10 mouse cellular contexts compared by ENCODE assay signal in genomic region chr7:131182685-131183084, GRCm38 (mm10). TPM values are rescaled to one million over a fixed set of nuclear protein-coding genes. Genes with fewer than 3 reads are reported as not detected.
DNase-seq lines count a peak whose midpoint lies in the region; ATAC-seq and TF ChIP-seq lines count a peak whose summit lies in the region.
"Had no signal": no experiment of that assay in that cellular context is flagged by ENCODE, and none has a peak within 500 bp of the region (broad histone marks: within the 10 kb centered on the region; RNA-seq: fewer than 3 reads in every experiment).

No protein-coding gene starts in this region.

- H3K27me3 ChIP-seq in intestine, postnatal 0 days (replicated peaks; ENCODE audit: control insufficient read depth, insufficient read depth, low read length) = no peaks in the 10 kb centered on the region
- H3K27me3 ChIP-seq in intestine, embryonic 15.5 days (replicated peaks) = no peaks in the 10 kb centered on the region
- no peaks in the 10 kb centered on the region for H3K27me3 ChIP-seq in liver, postnatal 0 days (ENCODE audit: insufficient read depth, low read length)
- H3K27me3 ChIP-seq in splenic B cell, adult 2 months (ENCODE audit: control insufficient read depth, insufficient read depth, low read length, poor library complexity, severe bottlenecking) = no peaks in the 10 kb centered on the region
- H3K27me3 ChIP-seq: limb, embryonic 13.5 days had no signal

- TF ChIP-seq CTCF in intestine, postnatal 0 days (IDR thresholded peaks at IDR 0.05; ENCODE audit: low read depth) = peak; percentile 77
- peak; percentile 75 for TF ChIP-seq CTCF in liver, postnatal 0 days (IDR thresholded peaks at IDR 0.05; ENCODE audit: low read depth)

- H3K27ac ChIP-seq in intestine, postnatal 0 days (ENCODE audit: low read depth, low read length) = no peak overlapping the region
- H3K27ac ChIP-seq in intestine, embryonic 15.5 days = no peak overlapping the region
- H3K27ac ChIP-seq in liver, postnatal 0 days (ENCODE audit: low read depth) = no peak overlapping the region
- H3K27ac ChIP-seq: limb, embryonic 13.5 days had no signal

- no peak for ATAC-seq in intestine, postnatal 0 days
- no peak for ATAC-seq in intestine, embryonic 15.5 days
- ATAC-seq in liver, postnatal 0 days = no peak

- no peaks in the 10 kb centered on the region for H3K9me3 ChIP-seq in intestine, postnatal 0 days (ENCODE audit: control insufficient read depth)
- no peaks in the 10 kb centered on the region for H3K9me3 ChIP-seq in intestine, embryonic 15.5 days
- H3K9me3 ChIP-seq in liver, postnatal 0 days (ENCODE audit: low read length) = no peaks in the 10 kb centered on the region
- H3K9me3 ChIP-seq: limb, embryonic 13.5 days had no signal

- DNase-seq in B cell, adult 2 months = peak; percentile 12
- DNase-seq in ES-CJ7 (ENCODE audit: low read depth, low spot score) = peak; percentile 65
- peak; percentile 54 for DNase-seq in embryo, embryonic 11 days
- peak; percentile 71 for DNase-seq in liver, postnatal 0 days
- peak; percentile 11 for DNase-seq in splenic B cell, adult 2 months (ENCODE audit: low read depth, low spot score)
- no peak for DNase-seq in Muller cell, postnatal 12 days (ENCODE audit: inconsistent ontology term)

- TF ChIP-seq EP300 in liver, postnatal 0 days (IDR thresholded peaks at IDR 0.05; ENCODE audit: low read depth) = no peak

- H3K4me3 ChIP-seq in intestine, postnatal 0 days (ENCODE audit: low read depth, low read length) = no peak overlapping the region
- H3K4me3 ChIP-seq in intestine, embryonic 15.5 days (replicated peaks) = no peak overlapping the region
- no peak overlapping the region for H3K4me3 ChIP-seq in liver, postnatal 0 days (ENCODE audit: low read depth, low read length)
- H3K4me3 ChIP-seq: limb, embryonic 13.5 days had no signal

- H3K4me1 ChIP-seq in intestine, postnatal 0 days (replicated peaks; ENCODE audit: control insufficient read depth, insufficient read depth, low read length) = no peaks in the 10 kb centered on the region
- no peaks in the 10 kb centered on the region for H3K4me1 ChIP-seq in intestine, embryonic 15.5 days (replicated peaks)
- no peaks in the 10 kb centered on the region for H3K4me1 ChIP-seq in liver, postnatal 0 days (ENCODE audit: insufficient read depth)
- H3K4me1 ChIP-seq: limb, embryonic 13.5 days had no signal

- no peak overlapping the region for H3K9ac ChIP-seq in intestine, postnatal 0 days (ENCODE audit: low read depth, low read length)
- no peak overlapping the region for H3K9ac ChIP-seq in intestine, embryonic 15.5 days
- H3K9ac ChIP-seq in liver, postnatal 0 days (replicated peaks) = no peak overlapping the region
- H3K9ac ChIP-seq: limb, embryonic 13.5 days had no signal

- 42% methylated on average over 4 of the region's 4 CpGs for WGBS in intestine, postnatal 0 days
- WGBS in intestine, embryonic 15.5 days = 39% methylated on average over 4 of the region's 4 CpGs
- WGBS in liver, postnatal 0 days (ENCODE audit: insufficient replicate concordance) = 36% methylated on average over 4 of the region's 4 CpGs

- H3K36me3 ChIP-seq in intestine, postnatal 0 days (ENCODE audit: control insufficient read depth, insufficient read depth) = no peaks in the 10 kb centered on the region
- H3K36me3 ChIP-seq in intestine, embryonic 15.5 days = no peaks in the 10 kb centered on the region
- H3K36me3 ChIP-seq in liver, postnatal 0 days (replicated peaks; ENCODE audit: insufficient read depth, low read length) = no peaks in the 10 kb centered on the region
- H3K36me3 ChIP-seq in splenic B cell, adult 2 months (ENCODE audit: control insufficient read depth, insufficient read depth, low read length, poor library complexity, severe bottlenecking) = no peaks in the 10 kb centered on the region
- H3K36me3 ChIP-seq: limb, embryonic 13.5 days had no signal

- H3K4me2 ChIP-seq in intestine, postnatal 0 days (replicated peaks; ENCODE audit: low read depth) = no peak overlapping the region
- H3K4me2 ChIP-seq in intestine, embryonic 15.5 days (replicated peaks) = no peak overlapping the region
- no peak overlapping the region for H3K4me2 ChIP-seq in liver, postnatal 0 days (ENCODE audit: low read depth, low read length)
- H3K4me2 ChIP-seq: limb, embryonic 13.5 days had no signal

RNA-seq across cellular contexts. Expression of gene 5430419D17Rik, which starts 8.5 kb away (rescaled TPM):
- not detected in 2 replicates for polyA plus RNA-seq in intestine, postnatal 0 days (2015; fragmentation: Nextera tagmentation; extraction: Ambion mirVana)
- 0.03 and 0.04 TPM in 2 replicates for polyA plus RNA-seq in intestine, embryonic 15.5 days (2015; fragmentation: Nextera tagmentation; extraction: Ambion mirVana)
- not detected in 2 replicates for polyA plus RNA-seq in liver, postnatal 0 days (2015; fragmentation: Nextera tagmentation; extraction: Ambion mirVana)
- polyA plus RNA-seq: limb, embryonic 13.5 days had no signal

RNA-seq across cellular contexts. Expression of gene 4933402N03Rik, which starts 36.6 kb away (rescaled TPM):
- polyA plus RNA-seq in intestine, postnatal 0 days (2015; fragmentation: Nextera tagmentation; extraction: Ambion mirVana) = not detected in 2 replicates
- not detected in 2 replicates for polyA plus RNA-seq in intestine, embryonic 15.5 days (2015; fragmentation: Nextera tagmentation; extraction: Ambion mirVana)
- not detected in 2 replicates for polyA plus RNA-seq in liver, postnatal 0 days (2015; fragmentation: Nextera tagmentation; extraction: Ambion mirVana)
- polyA plus RNA-seq: limb, embryonic 13.5 days; stomach, embryonic 16.5 days had no signal
